Mouse (Mus musculus) MEL (cell line): ENCODE results near the gene Pidd1. TPM values are rescaled to one million over a fixed set of nuclear protein-coding genes. Genes with fewer than 3 reads are reported as not detected.
A peak's percentile ranks its signal among the peaks of the same experiment; 100 is the strongest.

Experiments
- DNase-seq: peaks from one replicate; pipeline ENCODE4 v3.0.0; 2011; ENCODE audit warnings: low read depth, low spot score
- H3K27ac ChIP-seq: 2 replicates; pipeline ENCODE4 v1.5.1; 2012; ENCODE audit warnings: low read depth, mild to moderate bottlenecking, control low read depth, low read length, moderate library complexity; ENCODE audit not compliant: control insufficient read depth
- H3K27me3 ChIP-seq, 2 experiments: fragments of 150-350 bp in 1 of 2; sonication (generic) in 1 of 2; 2 replicates each; pipeline ENCODE4 v1.6.1; 2012; ENCODE audit warnings: low read length in 2 of 2, mild to moderate bottlenecking in 2 of 2, improper control_type of control experiment in 1 of 2, moderate library complexity in 1 of 2; ENCODE audit not compliant: insufficient read depth in 2 of 2, control insufficient read depth in 1 of 2
- H3K36me3 ChIP-seq, 2 experiments: 2 replicates each; pipeline ENCODE4 v1.6.1; 2012 to 2014; ENCODE audit warnings: low read length in 2 of 2, improper control_type of control experiment in 1 of 2, inconsistent platforms in 1 of 2, mild to moderate bottlenecking in 1 of 2; ENCODE audit not compliant: insufficient read depth in 2 of 2, control insufficient read depth in 1 of 2
- H3K4me1 ChIP-seq, 2 experiments: fragments of 150-350 bp in 1 of 2; sonication (generic) in 1 of 2; 2 replicates each; pipeline ENCODE4 v1.6.1; 2012; ENCODE audit warnings: low read length in 2 of 2, improper control_type of control experiment in 1 of 2, mild to moderate bottlenecking in 1 of 2; ENCODE audit not compliant: insufficient read depth in 2 of 2, control insufficient read depth in 1 of 2
- H3K4me3 ChIP-seq, 2 experiments: fragments of 150-350 bp in 1 of 2; sonication (generic) in 1 of 2; 2 replicates each; pipeline ENCODE4 v1.5.1; 2012; ENCODE audit warnings: low read depth in 2 of 2, low read length in 2 of 2, mild to moderate bottlenecking in 2 of 2, moderate library complexity in 2 of 2, control low read depth in 1 of 2, improper control_type of control experiment in 1 of 2; ENCODE audit not compliant: control insufficient read depth in 1 of 2, insufficient read depth in 1 of 2
- H3K79me2 ChIP-seq: 2 replicates; pipeline ENCODE4 v1.6.1; 2012; ENCODE audit warnings: mild to moderate bottlenecking, low read length, moderate library complexity; ENCODE audit not compliant: control insufficient read depth, poor library complexity, insufficient read depth
- H3K9ac ChIP-seq: 2 replicates; pipeline ENCODE4 v1.6.1; 2012; ENCODE audit warnings: low read depth, mild to moderate bottlenecking, control low read depth, low read length, moderate library complexity; ENCODE audit not compliant: control insufficient read depth, poor library complexity, severe bottlenecking
- H3K9me3 ChIP-seq: fragments of 150-350 bp; sonication (generic); replicated peaks from 2 replicates; pipeline ENCODE4 v1.6.1; 2012; ENCODE audit warnings: mild to moderate bottlenecking, low read length, improper control_type of control experiment, moderate library complexity; ENCODE audit not compliant: insufficient read depth
- BHLHE40 ChIP-seq: IDR thresholded peaks from 2 replicates; pipeline ENCODE4 v1.6.1; 2012; ENCODE audit warnings: low read depth, mild to moderate bottlenecking, inconsistent platforms, low read length, improper control_type of control experiment, borderline replicate concordance
- CHD2 ChIP-seq: IDR thresholded peaks from 2 replicates; pipeline ENCODE4 v1.6.1; 2011; ENCODE audit warnings: low read length, improper control_type of control experiment
- CTCF ChIP-seq, 3 experiments: IDR thresholded peaks in 2 of 3; conservative IDR thresholded peaks in 1 of 3; 2 replicates each; pipeline ENCODE4 v1.5.1; 2011 to 2012; ENCODE audit warnings: low read length in 3 of 3, low read depth in 2 of 3, mild to moderate bottlenecking in 2 of 3, improper control_type of control experiment in 1 of 3, inconsistent platforms in 1 of 3, mixed read lengths in 1 of 3, moderate library complexity in 1 of 3; ENCODE audit not compliant: control insufficient read depth in 1 of 3, insufficient read depth in 1 of 3, poor library complexity in 1 of 3, severe bottlenecking in 1 of 3
- EP300 ChIP-seq, 2 experiments: IDR thresholded peaks; 2 replicates each; pipeline ENCODE4 v1.6.1; 2011; ENCODE audit warnings: improper control_type of control experiment in 2 of 2, low read length in 2 of 2, low read depth in 1 of 2, mild to moderate bottlenecking in 1 of 2
- ETS1 ChIP-seq: IDR thresholded peaks from 2 replicates; pipeline ENCODE4 v1.6.1; 2012; ENCODE audit warnings: low read depth, mild to moderate bottlenecking, inconsistent platforms, low read length, improper control_type of control experiment, moderate library complexity
- JUND ChIP-seq: IDR thresholded peaks from 2 replicates; pipeline ENCODE4 v1.6.1; 2011; ENCODE audit warnings: low read depth, mild to moderate bottlenecking, improper control_type of control experiment, low read length
- MAZ ChIP-seq: IDR thresholded peaks from 2 replicates; pipeline ENCODE4 v1.6.1; 2012; ENCODE audit warnings: low read depth, mild to moderate bottlenecking, inconsistent platforms, low read length, improper control_type of control experiment
- MYC ChIP-seq: IDR thresholded peaks from 2 replicates; pipeline ENCODE4 v1.6.1; 2011; ENCODE audit warnings: low read depth, mild to moderate bottlenecking, low read length, improper control_type of control experiment, moderate library complexity
- NELFE ChIP-seq: IDR thresholded peaks from 2 replicates; pipeline ENCODE4 v1.6.1; 2011; ENCODE audit warnings: low read depth, low read length, improper control_type of control experiment
- POLR2AphosphoS5 ChIP-seq: IDR thresholded peaks from 2 replicates; pipeline ENCODE4 v1.6.1; 2012; ENCODE audit warnings: low read depth, borderline replicate concordance, mild to moderate bottlenecking, inconsistent platforms, low read length, moderate library complexity, mixed read lengths
- SIN3A ChIP-seq: IDR thresholded peaks from 2 replicates; pipeline ENCODE4 v1.6.1; 2012; ENCODE audit warnings: low read length, improper control_type of control experiment, inconsistent platforms
- TAL1 ChIP-seq: IDR thresholded peaks from 2 replicates; pipeline ENCODE4 v1.6.1; 2012; ENCODE audit warnings: mild to moderate bottlenecking, inconsistent platforms, low read length, moderate library complexity, mixed read lengths
- UBTF ChIP-seq: IDR thresholded peaks from 2 replicates; pipeline ENCODE4 v1.6.1; 2012; ENCODE audit warnings: low read depth, mild to moderate bottlenecking, inconsistent platforms, low read length, improper control_type of control experiment, moderate library complexity, borderline replicate concordance; ENCODE audit not compliant: insufficient read depth
- USF1 ChIP-seq: IDR thresholded peaks from 2 replicates; pipeline ENCODE4 v1.6.1; 2014; ENCODE audit warnings: low read depth, mild to moderate bottlenecking, inconsistent platforms, low read length, improper control_type of control experiment, moderate library complexity
- ZNF384 ChIP-seq: IDR thresholded peaks from 2 replicates; pipeline ENCODE4 v1.6.1; 2012; ENCODE audit warnings: low read depth, mild to moderate bottlenecking, inconsistent platforms, low read length, improper control_type of control experiment
- polyA plus RNA-seq, 2 experiments: library from polyadenylated mRNA; stranded (reverse) in 1 of 2; unstranded in 1 of 2; fragments of >175 nt in 1 of 2; fragments of >200 nt in 1 of 2; gene quantifications; 2 replicates each; pipeline versions ENCODE4 v1.2.1 to v1.2.4; 2012; ENCODE audit warnings: low replicate concordance in 2 of 2, low read depth in 1 of 2; ENCODE audit not compliant: insufficient read length in 2 of 2, insufficient read depth in 1 of 2, missing spikeins in 1 of 2
- total RNA-seq: library from RNA; depleted of rRNA; stranded (reverse); fragments of 300-350 nt; gene quantifications from 2 replicates; pipeline ENCODE4 v1.2.3, GENCODE M21; 2012

Pidd1 gene
- total and polyA plus RNA-seq, 3 experiments = 6.4 to 27.2 TPM; not detected in 1

GRCm38 (mm10) chr7:141466607-141467148, 22.9 kb upstream of the Pidd1 start:
- Histone ChIP-seq H3K36me3 (peaks cover 0 to 9% of the 10 kb centered on the region in 2 experiments; a peak in 2 of 4 replicates), H3K4me3 (peak overlapping the region; percentile 87 to 97), H3K27me3 (no peaks in the 10 kb centered on the region), H3K79me2 (peaks cover 11% of the 10 kb centered on the region), H3K4me1 (peaks cover 5 to 25% of the 10 kb centered on the region in 2 experiments), H3K9me3 (no peaks in the 10 kb centered on the region), H3K9ac (peak overlapping the region; percentile 69), H3K27ac (peak overlapping the region; percentile 46)
- DNase-seq = peak; percentile 22
- TF ChIP-seq MYC (no peak), USF1 (no peak), UBTF (no peak), CTCF (IDR thresholded peaks at IDR 0.05 in 2 of 3, conservative IDR thresholded peaks at IDR 0.05 in 1 of 3; ENCODE audit: control insufficient read depth in 1 of 3, insufficient read depth in 1 of 3, low read depth in 2 of 3, low read length in 3 of 3, poor library complexity in 1 of 3, severe bottlenecking in 1 of 3) (no peak), BHLHE40 (no peak), TAL1 (no peak), EP300 (IDR thresholded peaks at IDR 0.05; ENCODE audit: low read depth in 1 of 2, low read length in 2 of 2) (no peak), MAZ (no peak), ETS1 (no peak), POLR2AphosphoS5 (no peak), JUND (no peak), NELFE (no peak)

GRCm38 (mm10) chr7:141466045-141466394, 22.2 kb upstream of the Pidd1 start:
- Histone ChIP-seq H3K27me3 (no peaks in the 10 kb centered on the region), H3K36me3 (peaks cover 0 to 9% of the 10 kb centered on the region in 2 experiments; a peak in 2 of 4 replicates), H3K4me1 (peaks cover 5 to 25% of the 10 kb centered on the region in 2 experiments), H3K27ac (no peak overlapping the region), H3K9me3 (no peaks in the 10 kb centered on the region), H3K9ac (no peak overlapping the region), H3K4me3 (no peak overlapping the region), H3K79me2 (peaks cover 9% of the 10 kb centered on the region)
- DNase-seq = no peak
- no peak for TF ChIP-seq ZNF384
- no peak for TF ChIP-seq CHD2
- no peak for TF ChIP-seq SIN3A
